Mouse (Mus musculus) mouse trophoblast stem cell (cell line): ENCODE results near the gene Slc2a13.

Experiments
- in situ Hi-C, 2 experiments: fragments of 300-500 bp; cut with MseI, MboI; formaldehyde crosslinking; loops; 2 replicates in 1 of 2; 3 replicates in 1 of 2; pipeline ENCODE4 v1.15.1; 2025

The Slc2a13 gene

DNA sequence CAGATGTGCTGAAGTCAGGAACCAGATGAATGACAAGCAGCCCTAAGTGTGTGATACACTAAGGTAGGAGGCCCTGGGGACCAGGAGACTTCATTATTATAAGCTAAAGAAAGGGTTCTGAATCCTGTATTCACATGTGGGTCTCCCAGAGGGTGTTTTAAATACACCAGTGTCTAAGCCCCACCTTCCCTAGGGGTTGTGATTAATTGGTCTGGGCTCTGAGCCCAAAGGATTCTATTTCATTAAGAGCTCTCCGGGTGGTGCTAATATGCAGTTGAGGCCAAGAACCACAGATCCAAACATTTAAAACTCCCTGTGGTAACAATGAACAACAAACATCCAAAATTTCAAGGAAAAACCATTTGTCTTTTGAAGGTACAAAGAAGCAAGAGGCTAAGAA, 70.4 kb downstream of the Slc2a13 start:
- in situ Hi-C loops = no loop called here

- in situ Hi-C loops = no loop called here
Measured at GRCm38 (mm10) chr15:91502235-91502634, 70.8 kb downstream of the Slc2a13 start.

GRCm38 (mm10) chr15:91495014-91495413, 78.0 kb downstream of the Slc2a13 start:
- in situ Hi-C loops = no loop called here

- in situ Hi-C loops = loop anchor here (5.0 to 10.0 kb wide), 3 partner anchors 92 to 275 kb away; partner anchors contain the start of gene Slc2a13 (in 2 of the 2)
Measured at GRCm38 (mm10) chr15:91479924-91480615, 93.0 kb downstream of the Slc2a13 start.

DNA sequence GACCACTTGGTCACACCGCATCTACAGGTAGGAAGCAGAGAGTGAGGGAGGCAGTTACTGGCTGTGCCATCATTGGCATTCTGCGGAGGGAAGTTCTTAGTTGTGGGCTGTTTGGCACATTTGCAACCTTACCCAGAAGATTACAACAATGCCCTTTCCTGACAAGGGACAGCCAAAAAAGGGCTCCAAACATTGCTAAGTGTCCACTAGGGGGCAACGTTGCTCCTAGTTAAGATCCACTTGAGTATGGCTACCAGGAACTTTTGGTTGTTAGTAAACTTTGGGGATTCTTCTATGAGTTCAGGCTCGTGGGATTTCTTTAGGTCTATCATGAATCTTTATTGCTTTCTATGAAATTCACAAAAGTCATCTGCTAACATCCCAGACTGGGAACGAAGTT, 95.3 kb downstream of the Slc2a13 start:
- in situ Hi-C loops = loop anchor here (10.0 kb wide), 1 partner anchor 277 kb away; no protein-coding TSS in a partner anchor

DNA sequence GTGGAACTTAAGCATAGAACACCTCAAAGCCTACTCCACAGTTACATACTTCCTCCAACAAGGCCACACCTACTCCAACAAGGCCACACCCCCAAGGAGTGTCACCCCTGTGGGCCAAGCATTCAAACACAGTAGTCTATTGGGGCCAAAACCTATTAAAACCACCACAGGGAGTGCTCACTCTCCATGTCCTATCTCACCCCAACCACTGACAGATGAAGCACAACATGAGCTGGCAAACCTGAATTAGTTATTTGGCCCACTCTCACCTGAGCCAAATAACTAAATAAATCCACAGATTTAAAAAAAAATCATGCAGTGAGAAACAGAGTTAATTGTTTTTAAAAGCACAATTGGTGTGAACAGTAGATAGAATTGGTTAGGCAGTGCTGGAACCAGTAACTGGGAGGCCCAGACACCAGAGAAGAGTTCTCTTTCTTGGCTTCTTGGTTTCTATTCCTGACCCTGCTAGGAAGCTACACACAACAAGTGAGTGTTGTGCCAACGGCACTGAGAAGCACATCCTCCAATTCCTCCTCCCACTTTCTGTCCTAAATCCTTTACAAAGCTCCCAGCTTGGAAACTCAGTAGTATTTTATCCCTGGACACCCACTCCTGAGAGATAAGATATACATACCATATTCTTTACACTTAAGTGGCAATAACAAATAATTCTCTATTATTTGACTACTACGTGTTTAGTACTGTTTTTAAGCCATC, 99.2 kb downstream of the Slc2a13 start:
- in situ Hi-C loops = loop anchor here (10.0 kb wide), 1 partner anchor 281 kb away; no protein-coding TSS in a partner anchor

DNA sequence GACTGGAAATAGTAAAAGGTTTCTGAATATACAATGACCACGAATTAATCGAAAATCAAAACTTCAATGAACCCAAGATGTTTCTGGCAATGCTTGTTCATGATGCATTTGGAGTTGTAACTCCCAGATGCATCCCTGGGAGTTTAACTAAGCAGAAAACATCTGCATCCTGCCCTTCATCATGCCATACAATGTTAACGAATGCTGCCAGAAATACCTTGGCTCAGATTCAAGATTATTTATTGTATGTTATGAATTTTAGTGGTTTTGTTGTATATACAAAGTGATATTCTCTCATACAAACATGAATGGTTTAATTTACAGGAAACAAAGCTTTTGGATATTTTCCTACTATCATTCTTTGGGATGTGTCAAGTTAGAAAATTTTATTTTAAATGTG, 107.7 kb downstream of the Slc2a13 start:
- in situ Hi-C loops = no loop called here

GRCm38 (mm10) chr15:91463857-91464435, 109.1 kb downstream of the Slc2a13 start:
- in situ Hi-C loops = no loop called here

- in situ Hi-C loops = no loop called here
Measured at GRCm38 (mm10) chr15:91463026-91463661, 109.9 kb downstream of the Slc2a13 start.

DNA sequence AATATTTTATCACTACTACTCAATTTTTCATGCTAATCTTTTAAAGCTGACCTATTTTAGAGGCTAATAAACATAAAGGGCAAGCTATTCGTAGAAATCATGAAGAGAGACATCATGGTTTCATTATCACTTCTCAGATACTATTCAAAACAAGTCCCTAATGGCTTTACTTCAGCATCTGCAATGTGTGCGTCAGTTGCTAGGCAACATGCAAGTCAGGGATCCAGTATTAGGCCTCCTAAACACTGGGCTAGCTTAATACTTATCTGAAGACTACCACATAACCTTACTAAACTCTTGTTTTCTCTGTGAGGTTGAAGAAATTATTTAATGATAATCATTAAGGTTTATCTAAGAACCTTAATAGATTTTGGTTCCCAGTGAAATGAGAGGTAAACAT, 111.1 kb downstream of the Slc2a13 start:
- in situ Hi-C loops = no loop called here

DNA sequence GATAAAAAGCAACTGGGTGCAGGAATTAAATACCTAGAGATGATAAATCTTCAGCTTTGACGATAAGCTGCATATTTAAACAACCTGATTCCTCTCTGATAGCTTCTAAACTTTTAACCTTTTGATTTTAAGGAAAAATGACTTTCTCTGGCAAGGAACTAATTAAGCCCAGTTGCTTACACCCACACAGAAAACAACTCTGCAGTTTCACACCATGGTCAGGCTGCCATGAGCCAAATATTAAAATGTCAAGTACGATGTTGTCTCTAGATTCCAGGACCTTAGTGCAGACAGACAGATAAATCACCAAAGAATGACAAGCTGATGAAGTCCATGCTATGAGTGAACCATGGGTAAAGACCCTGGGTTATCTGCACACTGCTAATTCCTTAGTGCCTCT, 115.9 kb downstream of the Slc2a13 start:
- in situ Hi-C loops = no loop called here

- in situ Hi-C loops = no loop called here
Measured at GRCm38 (mm10) chr15:91445399-91445798, 127.7 kb downstream of the Slc2a13 start.

GRCm38 (mm10) chr15:91443449-91443848, 129.6 kb downstream of the Slc2a13 start:
- in situ Hi-C loops = no loop called here

DNA sequence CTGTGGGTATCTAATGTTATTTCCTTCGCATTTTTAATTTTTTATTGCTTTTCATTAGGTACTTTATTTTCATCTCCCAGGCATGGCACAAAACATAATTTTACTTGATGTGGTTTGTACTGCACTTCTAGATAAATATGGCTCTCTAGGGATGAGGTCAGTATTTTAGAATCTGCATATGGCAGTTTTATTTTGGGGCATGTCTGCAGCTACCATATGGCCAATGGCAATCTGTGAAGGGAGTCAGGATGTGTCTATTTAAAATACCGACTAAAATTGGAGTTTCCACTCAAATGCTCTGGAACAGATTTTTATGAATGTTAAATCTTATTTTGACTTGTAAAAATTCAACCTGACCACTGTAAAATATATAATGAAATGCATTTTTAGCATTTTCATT, 133.2 kb downstream of the Slc2a13 start:
- in situ Hi-C loops = no loop called here

DNA sequence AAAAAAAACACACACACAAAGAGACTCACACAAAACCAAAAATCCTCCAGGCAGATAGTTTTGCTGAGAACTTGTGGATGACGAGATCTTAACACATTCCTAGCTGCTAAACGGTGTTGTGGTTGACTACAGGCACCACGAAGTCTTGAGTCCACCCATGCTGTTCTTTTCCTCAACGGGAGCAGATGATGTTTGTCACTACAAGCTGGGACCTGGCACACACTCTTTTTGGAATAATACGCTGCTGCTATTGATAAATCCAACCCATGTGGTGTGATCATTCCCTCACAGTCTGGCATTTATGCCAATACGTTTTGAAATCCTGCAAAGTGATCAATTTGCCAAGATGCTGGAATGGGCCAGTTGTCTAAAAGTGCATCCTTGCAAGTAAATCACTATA, 147.6 kb downstream of the Slc2a13 start:
- in situ Hi-C loops = no loop called here

DNA sequence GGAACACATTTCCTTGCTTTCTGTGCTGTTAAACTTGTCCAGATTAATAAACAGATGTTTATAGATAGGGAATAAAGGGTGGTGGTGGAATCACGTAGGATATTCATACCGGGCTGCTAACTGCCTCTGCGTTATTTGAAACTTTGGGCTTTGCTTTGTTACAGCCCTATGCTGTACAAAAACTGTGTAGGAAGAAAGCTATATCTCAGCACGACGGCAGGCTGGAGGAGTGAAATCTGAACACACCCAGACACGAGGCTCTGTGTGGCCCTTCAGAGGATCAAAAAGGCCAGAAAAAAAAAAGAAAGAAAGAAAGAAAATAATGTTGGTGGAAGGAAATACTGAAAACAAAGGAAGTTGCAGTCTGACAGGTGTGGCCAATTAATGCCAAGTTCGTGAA, 166.1 kb downstream of the Slc2a13 start:
- in situ Hi-C loops = no loop called here

DNA sequence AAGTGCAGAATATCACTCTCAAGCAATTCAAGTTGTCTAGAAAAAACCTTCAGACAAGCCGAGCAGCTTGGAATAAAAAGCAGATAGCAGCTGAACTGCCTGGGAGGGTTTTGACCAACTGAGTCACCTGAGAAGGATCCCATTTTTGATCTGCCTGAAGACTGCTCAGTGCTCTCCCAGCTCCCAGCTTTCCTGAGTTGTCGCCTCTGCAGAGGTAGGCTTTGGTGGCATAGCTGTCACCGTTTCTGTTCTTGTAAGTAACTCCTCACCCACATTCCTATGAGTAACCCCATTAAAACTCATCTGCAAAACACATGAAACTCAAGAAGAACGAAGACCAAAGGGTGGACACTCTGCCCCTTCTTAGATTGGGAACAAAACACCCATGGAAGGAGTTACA, 177.9 kb downstream of the Slc2a13 start:
- in situ Hi-C loops = no loop called here

DNA sequence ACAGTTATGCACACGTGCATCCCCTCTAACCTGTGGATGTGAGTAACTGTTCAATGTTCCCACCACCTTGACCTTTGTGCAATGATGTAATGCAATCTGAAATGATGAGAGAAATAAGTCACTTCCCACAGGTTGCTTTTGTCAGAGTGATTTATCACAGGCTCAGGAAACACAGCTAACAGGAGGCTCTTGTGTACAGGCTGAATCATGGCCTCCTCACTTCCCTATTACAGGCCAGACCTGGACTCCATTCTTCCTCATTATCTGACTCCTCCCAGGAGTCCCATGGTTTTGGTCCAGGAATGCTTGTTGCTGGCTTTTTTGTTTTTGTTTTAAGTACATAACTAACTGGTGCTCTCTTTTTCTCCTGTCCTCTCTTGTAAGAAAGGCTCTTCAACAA, 189.4 kb downstream of the Slc2a13 start:
- in situ Hi-C loops = no loop called here

GRCm38 (mm10) chr15:91382606-91383005, 190.5 kb downstream of the Slc2a13 start:
- in situ Hi-C loops = no loop called here

DNA sequence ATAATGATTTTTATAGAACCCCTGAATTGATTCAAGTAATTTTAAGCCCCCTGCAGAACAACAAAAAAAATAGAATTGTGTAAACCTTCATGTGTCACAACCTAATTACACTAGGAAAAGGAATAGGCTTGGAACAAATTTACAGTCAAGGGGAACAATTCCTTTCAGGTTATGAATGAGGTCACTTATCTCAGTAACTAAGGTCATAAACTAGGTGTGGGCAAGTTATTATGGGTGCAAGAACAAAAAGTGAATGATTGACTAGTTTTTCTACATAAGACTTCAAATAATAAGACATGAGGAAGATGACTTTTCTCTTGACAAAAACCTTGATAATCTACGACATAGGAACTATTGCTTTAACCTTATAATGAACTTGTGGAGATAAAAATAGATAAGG, 191.2 kb downstream of the Slc2a13 start:
- in situ Hi-C loops = no loop called here

DNA sequence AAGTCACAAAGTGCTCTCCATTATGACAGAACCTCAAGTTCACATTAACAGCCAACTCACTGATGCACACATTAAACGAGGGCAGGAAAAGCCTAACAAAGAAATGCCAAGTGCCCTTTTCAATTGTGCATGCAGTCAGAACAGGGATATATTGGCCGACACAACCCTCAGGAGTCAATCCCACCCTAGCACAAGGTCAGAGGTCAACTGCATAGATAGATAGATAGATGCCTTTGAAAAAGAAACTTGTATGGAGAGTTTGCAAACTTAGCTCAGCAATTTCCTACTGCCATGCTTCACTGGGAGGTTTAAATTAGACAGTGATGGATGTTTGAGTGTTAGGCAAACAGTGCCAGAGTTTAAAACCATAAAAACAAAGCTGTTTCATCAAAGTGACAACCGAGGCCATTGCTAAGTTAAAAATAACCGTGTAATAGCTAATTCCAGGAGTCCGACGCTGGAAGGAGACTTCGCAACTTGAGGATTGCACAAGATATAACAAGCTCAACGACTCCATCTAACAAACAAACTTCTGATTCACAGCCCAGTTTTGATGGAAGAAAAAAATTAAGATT, 194.2 kb downstream of the Slc2a13 start:
- in situ Hi-C loops = no loop called here

DNA sequence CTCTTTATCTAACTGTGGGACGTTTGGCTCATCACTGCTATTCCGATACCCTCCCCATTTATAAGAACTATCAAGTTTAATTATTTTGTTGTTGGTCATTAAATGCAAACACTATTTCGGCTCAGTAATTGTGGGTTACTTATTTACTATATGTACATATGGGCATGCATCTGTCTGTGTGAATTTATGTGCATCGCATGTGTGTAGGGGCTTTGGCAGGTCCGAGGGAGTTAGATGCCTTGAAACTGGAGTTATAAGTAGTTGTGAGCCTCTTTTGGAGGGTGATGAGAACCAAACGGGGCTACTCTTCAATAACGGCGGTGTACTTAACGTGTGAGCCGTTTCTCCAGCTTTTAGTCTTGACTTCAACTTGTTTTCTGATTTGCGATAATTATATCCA, 195.5 kb downstream of the Slc2a13 start:
- in situ Hi-C loops = no loop called here
